Mouse (Mus musculus) kidney, adult 9 months (tissue): ENCODE results near the gene Col27a1.

Experiments
- DNase-seq: peaks from one replicate; pipeline ENCODE4 v3.0.0; 2022

The Col27a1 gene

GRCm38 (mm10) chr4:63226164-63226882 is 12.5 kb downstream of the Col27a1 start:
- DNase-seq = peak; percentile 78

GRCm38 (mm10) chr4:63226883-63227235 is 13.1 kb downstream of the Col27a1 start:
- DNase-seq = peak; percentile 78

GRCm38 (mm10) chr4:63228943-63229342 is 15.1 kb downstream of the Col27a1 start:
- peak; percentile 31 for DNase-seq

- DNase-seq = peak; percentile 54
Observed at GRCm38 (mm10) chr4:63229991-63230581, 16.3 kb downstream of the Col27a1 start.

- peak; percentile 82 for DNase-seq
Observed at GRCm38 (mm10) chr4:63231121-63231520, 17.3 kb downstream of the Col27a1 start.

- peak; percentile 96 for DNase-seq
Observed at GRCm38 (mm10) chr4:63232542-63233020, 18.8 kb downstream of the Col27a1 start.

- DNase-seq = peak; percentile 59
Observed at GRCm38 (mm10) chr4:63233557-63234452, 20.0 kb downstream of the Col27a1 start.

GRCm38 (mm10) chr4:63234852-63235251 is 21.0 kb downstream of the Col27a1 start:
- no peak for DNase-seq

GRCm38 (mm10) chr4:63236235-63236634 is 22.4 kb downstream of the Col27a1 start:
- peak; percentile 96 for DNase-seq

- no peak for DNase-seq
Observed at GRCm38 (mm10) chr4:63237225-63237624, 23.4 kb downstream of the Col27a1 start.

- peak; percentile 50 for DNase-seq
Observed at GRCm38 (mm10) chr4:63238141-63238540, 24.3 kb downstream of the Col27a1 start.

- no peak for DNase-seq
Observed at GRCm38 (mm10) chr4:63238722-63239121, 24.9 kb downstream of the Col27a1 start.

GRCm38 (mm10) chr4:63241031-63241430 is 27.2 kb downstream of the Col27a1 start:
- no peak for DNase-seq

GRCm38 (mm10) chr4:63247991-63248390 is 34.2 kb downstream of the Col27a1 start:
- DNase-seq = no peak

GRCm38 (mm10) chr4:63248951-63249350 is 35.1 kb downstream of the Col27a1 start:
- DNase-seq = no peak

- no peak for DNase-seq
Observed at GRCm38 (mm10) chr4:63251760-63252159, 38.0 kb downstream of the Col27a1 start.

- DNase-seq = no peak
Observed at GRCm38 (mm10) chr4:63253716-63254115, 39.9 kb downstream of the Col27a1 start.

- peak; percentile 57 for DNase-seq
Observed at GRCm38 (mm10) chr4:63254151-63254550, 40.3 kb downstream of the Col27a1 start.

- DNase-seq = peak; percentile 90
Observed at GRCm38 (mm10) chr4:63256371-63256770, 42.6 kb downstream of the Col27a1 start.

- DNase-seq = no peak
Observed at GRCm38 (mm10) chr4:63257346-63257745, 43.5 kb downstream of the Col27a1 start.

- no peak for DNase-seq
Observed at GRCm38 (mm10) chr4:63258096-63258495, 44.3 kb downstream of the Col27a1 start.

- DNase-seq = no peak
Observed at GRCm38 (mm10) chr4:63259066-63259465, 45.3 kb downstream of the Col27a1 start.

GRCm38 (mm10) chr4:63260506-63260905 is 46.7 kb downstream of the Col27a1 start:
- no peak for DNase-seq
